Mouse (Mus musculus) limb, embryonic 14.5 days (tissue): ENCODE results near the gene Ess2. TPM values are rescaled to one million over a fixed set of nuclear protein-coding genes. Genes with fewer than 3 reads are reported as not detected.

Experiments used
- ATAC-seq: fragments of 200-750 bp; cut with Nextera tagmentation; 2 replicates; pipeline ENCODE4 v1.8.0; 2017; ENCODE audit warnings: low read depth, moderate number of reproducible peaks, moderate TSS enrichment; ENCODE audit not compliant: low FRiP score
- DNase-seq: peaks from one replicate; pipeline ENCODE4 v3.0.0-alpha.2; 2015; ENCODE audit warnings: low spot score
- H3K27ac ChIP-seq: fragments of 300-500 bp; sonication (generic); replicated peaks from 2 replicates; pipeline ENCODE4 v1.5.1; 2014; ENCODE audit warnings: low read depth, mild to moderate bottlenecking, low read length, moderate library complexity, mixed read lengths
- H3K27me3 ChIP-seq: fragments of 300-500 bp; sonication (generic); 2 replicates; pipeline ENCODE4 v1.6.1; 2014; ENCODE audit warnings: low read length, mixed read lengths; ENCODE audit not compliant: control insufficient read depth, insufficient read depth
- H3K36me3 ChIP-seq: fragments of 300-500 bp; sonication (generic); 2 replicates; pipeline ENCODE4 v1.6.1; 2014; ENCODE audit warnings: mild to moderate bottlenecking, low read length, moderate library complexity, mixed read lengths; ENCODE audit not compliant: control insufficient read depth, insufficient read depth
- H3K4me1 ChIP-seq: fragments of 300-500 bp; sonication (generic); 2 replicates; pipeline ENCODE4 v1.6.1; 2014; ENCODE audit warnings: antibody characterized with exemption, low read length, mixed read lengths; ENCODE audit not compliant: control insufficient read depth, insufficient read depth
- H3K4me2 ChIP-seq: fragments of 300-500 bp; sonication (generic); replicated peaks from 2 replicates; pipeline ENCODE4 v1.6.1; 2014; ENCODE audit warnings: low read depth, mild to moderate bottlenecking, low read length, moderate library complexity; ENCODE audit not compliant: severe bottlenecking
- H3K4me3 ChIP-seq: fragments of 300-500 bp; sonication (generic); replicated peaks from 2 replicates; pipeline ENCODE4 v1.5.1; 2014; ENCODE audit warnings: low read length
- H3K9ac ChIP-seq: fragments of 300-500 bp; sonication (generic); 2 replicates; pipeline ENCODE4 v1.6.1; 2014; ENCODE audit warnings: mild to moderate bottlenecking, low read depth, low read length, moderate library complexity; ENCODE audit not compliant: severe bottlenecking
- H3K9me3 ChIP-seq: fragments of 300-500 bp; sonication (generic); 2 replicates; pipeline ENCODE4 v1.6.1; 2016; ENCODE audit warnings: low read length; ENCODE audit not compliant: control insufficient read depth
- POLR2A ChIP-seq: fragments of 200-500 bp; IDR thresholded peaks from 2 replicates; pipeline ENCODE4 v1.8.0; 2012; ENCODE audit warnings: inconsistent platforms, mild to moderate bottlenecking, moderate library complexity, borderline replicate concordance; ENCODE audit not compliant: insufficient read depth, insufficient read length; ENCODE audit errors: extremely low read depth
- WGBS: fragments of 180-500 bp; shearing (Covaris S2); extraction: QIAGEN DNeasy Blood & Tissue Kit; methylation state at CpG from one replicate; pipeline ENCODE4 v1.1.7; 2014; 5-methylcytosine and 5-hydroxymethylcytosine counted together
- polyA plus RNA-seq, 2 experiments: library from polyadenylated mRNA; depleted of rRNA in 1 of 2; stranded (reverse) in 1 of 2; unstranded in 1 of 2; fragments of >200 nt; fragmentation: Nextera tagmentation in 1 of 2; extraction: Ambion mirVana in 1 of 2; gene quantifications; 2 replicates each; pipeline versions ENCODE4 v1.2.1 to v1.2.3; 2012 to 2014

The Ess2 gene
- polyA plus RNA-seq, 2 experiments, result 33.5 to 38.7 TPM

DNA sequence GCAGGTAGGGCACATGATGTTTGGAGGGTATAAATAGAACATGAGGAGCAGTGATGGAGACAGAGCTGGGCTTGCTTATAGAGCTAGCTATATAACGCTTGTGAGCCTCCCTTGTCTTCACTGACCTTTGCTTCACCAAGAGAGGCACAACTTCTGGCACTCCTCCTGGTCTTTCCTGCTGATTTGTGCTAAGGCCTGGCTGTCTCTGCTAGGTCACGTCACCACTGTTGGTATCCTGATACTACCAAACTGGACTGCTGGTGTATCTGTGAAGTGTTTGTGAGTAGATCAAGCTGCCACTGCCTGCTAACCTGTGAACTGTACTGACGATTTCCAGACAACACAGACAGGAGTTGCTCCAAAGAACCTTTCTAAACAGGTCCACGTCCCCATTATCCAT, 36.0 kb downstream of the Ess2 start:
- WGBS, result 72% methylated on average over 4 of the region's 4 CpGs
- H3K9ac ChIP-seq, result no peak overlapping the region
- peaks cover 33% of the 10 kb centered on the region for H3K36me3 ChIP-seq
- H3K4me2 ChIP-seq, result no peak overlapping the region
- no peaks in the 10 kb centered on the region for H3K4me1 ChIP-seq
- DNase-seq (no peak), ATAC-seq (no peak)
- TF ChIP-seq POLR2A, result no peak
- no peak overlapping the region for H3K4me3 ChIP-seq
- H3K27ac ChIP-seq, result no peak overlapping the region
- H3K27me3 ChIP-seq, result no peaks in the 10 kb centered on the region
- H3K9me3 ChIP-seq, result no peaks in the 10 kb centered on the region

DNA sequence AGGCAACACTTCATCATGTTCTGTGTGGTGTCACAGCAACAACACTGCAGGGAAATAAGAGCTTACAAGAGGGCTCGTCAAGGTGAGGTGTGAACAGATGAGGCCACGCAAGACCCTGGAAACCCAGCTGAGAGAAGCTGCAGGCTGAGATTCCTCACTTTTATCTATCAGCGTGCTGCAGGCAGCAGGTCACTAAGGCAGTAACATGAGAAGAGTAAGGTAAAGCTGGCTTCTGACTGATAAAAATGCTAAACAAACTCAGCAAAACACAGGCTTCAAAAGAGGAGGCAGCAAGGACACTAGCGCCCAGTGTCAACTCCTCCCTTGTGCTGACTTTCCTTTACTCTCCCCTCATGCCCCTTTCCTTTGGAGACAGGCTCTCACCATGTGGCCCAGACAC, 38.2 kb downstream of the Ess2 start:
- DNase-seq (no peak), ATAC-seq (no peak)
- H3K27me3 ChIP-seq, result no peaks in the 10 kb centered on the region
- 47% methylated on average over 4 of the region's 4 CpGs for WGBS
- H3K36me3 ChIP-seq, result peaks cover 44% of the 10 kb centered on the region
- TF ChIP-seq POLR2A, result no peak
- no peaks in the 10 kb centered on the region for H3K9me3 ChIP-seq
- no peaks in the 10 kb centered on the region for H3K4me1 ChIP-seq
- no peak overlapping the region for H3K27ac ChIP-seq
- H3K4me3 ChIP-seq, result no peak overlapping the region
- H3K4me2 ChIP-seq, result no peak overlapping the region
- no peak overlapping the region for H3K9ac ChIP-seq

DNA sequence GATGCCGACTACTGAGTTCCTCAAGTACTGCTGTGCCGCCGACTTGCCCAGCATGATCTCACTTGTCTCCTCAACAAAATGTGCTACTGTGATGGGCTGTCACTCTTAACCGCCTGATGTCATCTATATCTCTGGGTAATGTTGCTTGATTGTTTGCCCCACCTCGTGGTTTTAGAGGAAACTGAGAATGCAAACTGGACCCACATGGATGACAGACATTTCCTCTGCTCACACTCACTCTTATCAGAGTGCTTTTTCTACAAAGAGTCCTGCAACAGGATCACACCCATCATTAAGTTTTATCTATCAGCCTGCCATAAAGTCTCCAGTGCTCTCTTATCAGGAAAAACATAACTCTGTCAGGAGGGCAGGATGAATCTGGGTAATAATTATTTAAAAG, 39.9 kb downstream of the Ess2 start:
- Histone ChIP-seq H3K4me2 (no peak overlapping the region), H3K9me3 (no peaks in the 10 kb centered on the region), H3K4me1 (no peaks in the 10 kb centered on the region), H3K4me3 (no peak overlapping the region), H3K27ac (no peak overlapping the region), H3K27me3 (no peaks in the 10 kb centered on the region), H3K9ac (no peak overlapping the region), H3K36me3 (peaks cover 38% of the 10 kb centered on the region)
- WGBS, result 86% methylated on average over 5 of the region's 5 CpGs
- no peak for TF ChIP-seq POLR2A
- ATAC-seq (no peak), DNase-seq (no peak)

DNA sequence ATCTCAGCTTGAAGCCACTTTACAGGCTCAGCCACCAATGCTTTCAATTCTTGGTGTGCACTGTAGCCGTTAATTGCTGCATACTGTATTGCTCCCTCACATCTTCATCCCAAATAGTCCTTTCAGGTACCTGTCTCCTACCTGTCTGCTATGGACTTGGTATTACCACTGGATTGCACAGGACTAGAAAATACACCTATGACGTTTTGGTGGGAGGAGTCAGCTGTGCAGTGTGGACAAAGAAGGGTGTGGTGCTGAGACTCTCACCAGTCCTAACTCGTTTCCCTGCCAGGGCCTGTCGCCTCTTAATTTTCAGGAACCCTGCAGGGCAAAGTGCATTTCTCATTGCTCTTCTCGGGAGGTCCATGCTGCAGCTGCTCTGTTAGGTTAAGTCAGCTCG, 45.4 kb downstream of the Ess2 start:
- no peak for DNase-seq
- ATAC-seq, result no peak
- Histone ChIP-seq H3K9ac (no peak overlapping the region), H3K27ac (no peak overlapping the region), H3K4me3 (no peak overlapping the region), H3K9me3 (no peaks in the 10 kb centered on the region), H3K4me2 (no peak overlapping the region), H3K36me3 (peaks cover 31% of the 10 kb centered on the region), H3K4me1 (no peaks in the 10 kb centered on the region), H3K27me3 (no peaks in the 10 kb centered on the region)
- TF ChIP-seq POLR2A, result no peak
- 42% methylated on average over 6 of the region's 6 CpGs for WGBS

DNA sequence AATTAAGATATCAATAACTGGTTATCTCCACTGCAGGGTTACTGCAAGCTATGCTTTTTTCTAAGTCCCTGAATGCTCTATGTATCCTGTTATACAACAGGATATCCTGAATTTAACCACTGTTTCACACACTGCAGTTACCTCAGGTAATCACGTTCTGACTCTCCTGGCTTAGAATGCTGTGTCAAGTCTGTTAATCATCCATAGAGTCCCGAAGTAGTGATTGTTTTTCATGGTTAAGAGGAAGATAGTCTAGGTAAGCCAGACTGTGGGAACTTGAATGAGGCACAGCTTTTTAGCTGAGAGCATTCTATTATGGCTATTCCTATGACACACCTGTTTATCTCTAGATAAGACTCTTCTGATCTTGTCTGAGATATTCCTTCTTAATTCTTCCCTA, 45.9 kb downstream of the Ess2 start:
- DNase-seq, result no peak
- Histone ChIP-seq H3K4me1 (no peaks in the 10 kb centered on the region), H3K27ac (no peak overlapping the region), H3K9me3 (no peaks in the 10 kb centered on the region), H3K36me3 (peaks cover 31% of the 10 kb centered on the region), H3K4me3 (no peak overlapping the region), H3K27me3 (no peaks in the 10 kb centered on the region), H3K4me2 (no peak overlapping the region), H3K9ac (no peak overlapping the region)
- ATAC-seq, result no peak
- 89% methylated on average over 2 of the region's 2 CpGs for WGBS
- no peak for TF ChIP-seq POLR2A

DNA sequence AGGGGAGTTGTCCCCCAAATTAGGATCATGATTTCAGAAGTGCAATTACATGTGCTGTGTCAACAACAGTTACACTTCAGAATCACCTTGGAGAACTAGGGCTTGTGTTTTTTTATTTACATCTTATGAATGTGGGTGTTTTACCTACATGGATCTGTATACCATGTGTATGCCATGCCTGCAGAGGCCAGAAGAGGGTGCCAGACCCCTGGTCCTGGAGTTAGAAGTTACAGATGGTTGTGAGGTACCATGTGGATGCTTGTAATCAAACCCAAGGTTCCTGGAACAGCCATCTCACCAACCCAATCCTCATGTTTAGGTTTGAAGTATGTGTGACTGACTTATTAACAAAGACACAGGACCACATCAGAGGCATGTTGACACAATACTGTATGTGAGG, 52.6 kb downstream of the Ess2 start:
- no peak for DNase-seq
- no peak for ATAC-seq
- H3K27me3 ChIP-seq, result no peaks in the 10 kb centered on the region
- no peak overlapping the region for H3K4me3 ChIP-seq
- no peak overlapping the region for H3K9ac ChIP-seq
- TF ChIP-seq POLR2A, result no peak
- H3K4me2 ChIP-seq, result no peak overlapping the region
- no peaks in the 10 kb centered on the region for H3K9me3 ChIP-seq
- no peak overlapping the region for H3K27ac ChIP-seq
- H3K4me1 ChIP-seq, result no peaks in the 10 kb centered on the region
- H3K36me3 ChIP-seq, result peaks cover 74% of the 10 kb centered on the region
